Mouse (Mus musculus): ENCODE data around the gene Tsen34. TPM values are rescaled to one million over a fixed set of nuclear protein-coding genes. Genes with fewer than 3 reads are reported as not detected.

The Tsen34 gene
- 286 and 341 TPM in 2 replicates for polyA plus RNA-seq (2015; fragmentation: Nextera tagmentation; extraction: Ambion mirVana)

GRCm38 (mm10) chr7:3692382-3692986 is at the start of gene Tsen34:
Tsen34 (plus strand) TSS chr7:3692863.
- Histone ChIP-seq H3K4me1 (ENCODE audit: insufficient read depth, low read length) (peaks cover 23% of the 10 kb centered on the region), H3K36me3 (ENCODE audit: insufficient read depth, low read length) (peaks cover 22% of the 10 kb centered on the region), H3K27ac (ENCODE audit: low read length) (peak within 1 kb of the TSS; percentile 99), H3K9me3 (ENCODE audit: low read length) (no peaks in the 10 kb centered on the region), H3K27me3 (ENCODE audit: insufficient read depth, low read length) (no peaks in the 10 kb centered on the region), H3K4me3 (ENCODE audit: low read length) (peak within 1 kb of the TSS; percentile 71), H3K4me2 (replicated peaks; ENCODE audit: low read depth, low read length) (peak within 1 kb of the TSS; percentile 81), H3K9ac (replicated peaks; ENCODE audit: low read length) (peak within 1 kb of the TSS; percentile 89)
- peak; percentile 70; the same call in 1 of the 2 replicates for ATAC-seq (ENCODE audit: low FRiP score, low TSS enrichment)
- WGBS, result under 1% methylated on average over 49 of the region's 49 CpGs

- no peak overlapping the region for H3K9ac ChIP-seq (replicated peaks; ENCODE audit: low read length)
These were observed 49.3 kb upstream of the Tsen34 start for GRCm38 (mm10) chr7:3643412-3643811.

GRCm38 (mm10) chr7:3643843-3644242 is 48.8 kb upstream of the Tsen34 start:
- H3K9ac ChIP-seq (replicated peaks; ENCODE audit: low read length), result peak overlapping the region; percentile 42
- 16% methylated on average over 9 of the region's 9 CpGs for WGBS

More at GRCm38 (mm10) chr7:3643412-3643811, 49.3 kb upstream of the Tsen34 start:
- ATAC-seq (ENCODE audit: low FRiP score, low TSS enrichment), result no peak
- 69% methylated on average over 5 of the region's 5 CpGs for WGBS
- Histone ChIP-seq H3K27me3 (ENCODE audit: insufficient read depth, low read length) (no peaks in the 10 kb centered on the region), H3K9me3 (ENCODE audit: low read length) (no peaks in the 10 kb centered on the region), H3K27ac (ENCODE audit: low read length) (no peak overlapping the region), H3K36me3 (ENCODE audit: insufficient read depth, low read length) (peaks cover 30% of the 10 kb centered on the region), H3K4me1 (ENCODE audit: insufficient read depth, low read length) (peaks cover 30% of the 10 kb centered on the region), H3K4me2 (replicated peaks; ENCODE audit: low read depth, low read length) (peak overlapping the region; percentile 67; the same call in 1 of the 2 replicates), H3K4me3 (ENCODE audit: low read length) (no peak overlapping the region)

GRCm38 (mm10) chr7:3644348-3644671 is 48.4 kb upstream of the Tsen34 start:
- under 1% methylated on average over 11 of the region's 11 CpGs for WGBS
- no peak for ATAC-seq (ENCODE audit: low FRiP score, low TSS enrichment)
- peak overlapping the region; percentile 76 for H3K4me3 ChIP-seq (ENCODE audit: low read length)
- H3K9me3 ChIP-seq (ENCODE audit: low read length), result no peaks in the 10 kb centered on the region
- peaks cover 22% of the 10 kb centered on the region for H3K36me3 ChIP-seq (ENCODE audit: insufficient read depth, low read length)
- peaks cover 34% of the 10 kb centered on the region for H3K4me1 ChIP-seq (ENCODE audit: insufficient read depth, low read length)
- H3K9ac ChIP-seq (replicated peaks; ENCODE audit: low read length), result peak overlapping the region; percentile 42
- no peaks in the 10 kb centered on the region for H3K27me3 ChIP-seq (ENCODE audit: insufficient read depth, low read length)
- H3K4me2 ChIP-seq (replicated peaks; ENCODE audit: low read depth, low read length), result peak overlapping the region; percentile 67
- peak overlapping the region; percentile 73 for H3K27ac ChIP-seq (ENCODE audit: low read length)

More at GRCm38 (mm10) chr7:3643843-3644242, 48.8 kb upstream of the Tsen34 start:
- Histone ChIP-seq H3K9me3 (ENCODE audit: low read length) (no peaks in the 10 kb centered on the region), H3K36me3 (ENCODE audit: insufficient read depth, low read length) (peaks cover 26% of the 10 kb centered on the region), H3K27me3 (ENCODE audit: insufficient read depth, low read length) (no peaks in the 10 kb centered on the region), H3K27ac (ENCODE audit: low read length) (no peak overlapping the region), H3K4me2 (replicated peaks; ENCODE audit: low read depth, low read length) (peak overlapping the region; percentile 67), H3K4me3 (ENCODE audit: low read length) (peak overlapping the region; percentile 76), H3K4me1 (ENCODE audit: insufficient read depth, low read length) (peaks cover 34% of the 10 kb centered on the region)
- no peak for ATAC-seq (ENCODE audit: low FRiP score, low TSS enrichment)

- no peaks in the 10 kb centered on the region for H3K9me3 ChIP-seq (ENCODE audit: low read length)
- WGBS, result under 1% methylated on average over 51 of the region's 58 CpGs
- ATAC-seq (ENCODE audit: low FRiP score, low TSS enrichment), result peak; percentile 99
These were observed 47.8 kb upstream of the Tsen34 start, which contains the start of gene Cnot3 for GRCm38 (mm10) chr7:3644672-3645487. Cnot3 (plus strand) TSS chr7:3645268.

GRCm38 (mm10) chr7:3645488-3646025 is 47.1 kb upstream of the Tsen34 start:
- peak; percentile 3; the same call in 1 of the 2 replicates for ATAC-seq (ENCODE audit: low FRiP score, low TSS enrichment)

More at GRCm38 (mm10) chr7:3644672-3645487, 47.8 kb upstream of the Tsen34 start, which contains the start of gene Cnot3:
- peaks cover 16% of the 10 kb centered on the region for H3K36me3 ChIP-seq (ENCODE audit: insufficient read depth, low read length)
- peak within 1 kb of the TSS; percentile 99 for H3K27ac ChIP-seq (ENCODE audit: low read length)
- H3K27me3 ChIP-seq (ENCODE audit: insufficient read depth, low read length), result no peaks in the 10 kb centered on the region
- H3K4me3 ChIP-seq (ENCODE audit: low read length), result peak within 1 kb of the TSS; percentile 76
- H3K4me2 ChIP-seq (replicated peaks; ENCODE audit: low read depth, low read length), result peak within 1 kb of the TSS; percentile 91
- H3K4me1 ChIP-seq (ENCODE audit: insufficient read depth, low read length), result peaks cover 34% of the 10 kb centered on the region
- peak within 1 kb of the TSS; percentile 99 for H3K9ac ChIP-seq (replicated peaks; ENCODE audit: low read length)

GRCm38 (mm10) chr7:3646188-3646587 is 46.5 kb upstream of the Tsen34 start:
- peak overlapping the region; percentile 99 for H3K27ac ChIP-seq (ENCODE audit: low read length)
- peak overlapping the region; percentile 99 for H3K9ac ChIP-seq (replicated peaks; ENCODE audit: low read length)
- peaks cover 18% of the 10 kb centered on the region for H3K36me3 ChIP-seq (ENCODE audit: insufficient read depth, low read length)
- peaks cover 34% of the 10 kb centered on the region for H3K4me1 ChIP-seq (ENCODE audit: insufficient read depth, low read length)
- no peaks in the 10 kb centered on the region for H3K27me3 ChIP-seq (ENCODE audit: insufficient read depth, low read length)
- H3K9me3 ChIP-seq (ENCODE audit: low read length), result no peaks in the 10 kb centered on the region
- H3K4me2 ChIP-seq (replicated peaks; ENCODE audit: low read depth, low read length), result peak overlapping the region; percentile 91
- no peak for ATAC-seq (ENCODE audit: low FRiP score, low TSS enrichment)
- H3K4me3 ChIP-seq (ENCODE audit: low read length), result peak overlapping the region; percentile 76
- 10% methylated on average over 9 of the region's 9 CpGs for WGBS

More at GRCm38 (mm10) chr7:3645488-3646025, 47.1 kb upstream of the Tsen34 start:
- H3K4me3 ChIP-seq (ENCODE audit: low read length), result peak overlapping the region; percentile 76
- H3K36me3 ChIP-seq (ENCODE audit: insufficient read depth, low read length), result peaks cover 17% of the 10 kb centered on the region
- WGBS, result 0% methylated on average over 45 of the region's 58 CpGs
- peak overlapping the region; percentile 91 for H3K4me2 ChIP-seq (replicated peaks; ENCODE audit: low read depth, low read length)
- H3K27ac ChIP-seq (ENCODE audit: low read length), result peak overlapping the region; percentile 99
- H3K9me3 ChIP-seq (ENCODE audit: low read length), result no peaks in the 10 kb centered on the region
- no peaks in the 10 kb centered on the region for H3K27me3 ChIP-seq (ENCODE audit: insufficient read depth, low read length)
- peak overlapping the region; percentile 99 for H3K9ac ChIP-seq (replicated peaks; ENCODE audit: low read length)
- peaks cover 34% of the 10 kb centered on the region for H3K4me1 ChIP-seq (ENCODE audit: insufficient read depth, low read length)

- no peak overlapping the region for H3K27ac ChIP-seq (ENCODE audit: low read length)
- ATAC-seq (ENCODE audit: low FRiP score, low TSS enrichment), result no peak
- H3K9ac ChIP-seq (replicated peaks; ENCODE audit: low read length), result peak overlapping the region; percentile 99
- H3K27me3 ChIP-seq (ENCODE audit: insufficient read depth, low read length), result no peaks in the 10 kb centered on the region
- 58% methylated on average over 4 of the region's 4 CpGs for WGBS
- H3K4me2 ChIP-seq (replicated peaks; ENCODE audit: low read depth, low read length), result peak overlapping the region; percentile 91
- H3K4me1 ChIP-seq (ENCODE audit: insufficient read depth, low read length), result peaks cover 34% of the 10 kb centered on the region
- H3K36me3 ChIP-seq (ENCODE audit: insufficient read depth, low read length), result peaks cover 18% of the 10 kb centered on the region
- H3K4me3 ChIP-seq (ENCODE audit: low read length), result peak overlapping the region; percentile 76
- H3K9me3 ChIP-seq (ENCODE audit: low read length), result no peaks in the 10 kb centered on the region
These were observed 46.0 kb upstream of the Tsen34 start for GRCm38 (mm10) chr7:3646641-3647040.

GRCm38 (mm10) chr7:3656966-3657365 is 35.7 kb upstream of the Tsen34 start:
- Histone ChIP-seq H3K27ac (ENCODE audit: low read length) (no peak overlapping the region), H3K9ac (replicated peaks; ENCODE audit: low read length) (no peak overlapping the region), H3K9me3 (ENCODE audit: low read length) (no peaks in the 10 kb centered on the region), H3K4me2 (replicated peaks; ENCODE audit: low read depth, low read length) (no peak overlapping the region), H3K36me3 (ENCODE audit: insufficient read depth, low read length) (peaks cover 96% of the 10 kb centered on the region), H3K4me3 (ENCODE audit: low read length) (no peak overlapping the region), H3K4me1 (ENCODE audit: insufficient read depth, low read length) (no peaks in the 10 kb centered on the region), H3K27me3 (ENCODE audit: insufficient read depth, low read length) (no peaks in the 10 kb centered on the region)
- WGBS, result 89% methylated on average over 4 of the region's 4 CpGs
- no peak for ATAC-seq (ENCODE audit: low FRiP score, low TSS enrichment)

Measured in kidney, embryonic 16.5 days (tissue).